Mouse (Mus musculus): ENCODE data around the gene Tspo. TPM values are rescaled to one million over a fixed set of nuclear protein-coding genes. Genes with fewer than 3 reads are reported as not detected.
A peak's percentile ranks its signal among the peaks of the same experiment; 100 is the strongest.

Tspo gene
- polyA plus RNA-seq, 1 experiment from 2014 or later, result 149 TPM

DNA sequence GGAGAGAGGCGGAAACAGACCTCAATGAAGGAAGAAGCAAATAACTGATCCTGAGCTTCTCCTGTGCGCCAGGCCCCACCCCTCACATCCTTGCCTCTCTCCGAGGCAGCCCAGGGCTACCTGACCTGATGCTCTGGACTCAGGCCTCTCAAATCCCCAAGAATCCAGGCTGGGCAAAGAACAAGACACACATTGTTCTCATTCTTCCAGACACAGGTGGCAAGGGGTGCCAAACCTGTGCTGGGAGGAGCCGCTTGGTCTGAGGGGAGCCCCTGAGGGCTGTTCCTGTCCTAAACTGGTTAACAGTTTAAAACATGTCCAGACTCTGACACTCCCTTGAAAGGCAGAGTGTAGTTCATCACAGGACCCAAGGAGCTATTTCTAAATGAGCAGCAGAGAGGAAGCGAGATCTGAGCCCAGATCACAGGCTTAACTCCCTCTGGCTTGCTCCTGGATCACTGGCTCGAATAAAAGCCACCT is 21.4 kb downstream of the Tspo start:
- 85% methylated on average over 6 of the region's 6 CpGs for WGBS
- peaks cover 46% of the 10 kb centered on the region for H3K36me3 ChIP-seq

DNA sequence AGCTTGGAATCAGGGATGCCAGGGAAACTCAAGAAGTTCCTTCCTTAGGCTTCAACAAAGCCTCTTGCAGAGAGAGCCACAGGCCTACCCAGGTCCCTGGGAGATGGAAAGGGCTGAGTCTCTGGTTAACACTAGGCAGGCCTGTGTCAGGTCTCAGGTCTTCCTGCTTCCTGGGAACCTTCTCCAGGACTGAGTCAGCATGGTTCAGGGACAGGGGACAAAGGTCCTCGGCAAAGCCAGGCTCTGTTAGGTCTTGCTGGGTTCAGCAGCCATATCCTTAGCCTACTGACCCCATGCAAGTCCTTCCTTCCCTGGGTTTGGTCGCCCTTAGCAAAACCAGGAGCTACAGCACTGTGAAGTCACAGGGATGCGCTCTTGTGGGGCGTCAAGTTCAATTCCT is 27.4 kb downstream of the Tspo start:
- Histone ChIP-seq H3K9me3 (replicated peaks) (no peaks in the 10 kb centered on the region), H3K4me3 (no peak overlapping the region), H3K27ac (no peak overlapping the region), H3K27me3 (no peaks in the 10 kb centered on the region), H3K4me1 (replicated peaks) (peaks cover 21% of the 10 kb centered on the region), H3K9ac (no peak overlapping the region), H3K4me2 (no peak overlapping the region), H3K36me3 (peaks cover 18% of the 10 kb centered on the region)
- 84% methylated on average over 4 of the region's 4 CpGs for WGBS
- no peak for ATAC-seq (replicated peaks; ENCODE audit: insufficient number of reproducible peaks, insufficient read depth, low FRiP score, low read depth)

More for the DNA sequence above, 21.4 kb downstream of the Tspo start:
- Histone ChIP-seq H3K9me3 (replicated peaks) (no peaks in the 10 kb centered on the region), H3K27ac (no peak overlapping the region), H3K27me3 (no peaks in the 10 kb centered on the region), H3K4me2 (no peak overlapping the region), H3K9ac (no peak overlapping the region), H3K4me1 (replicated peaks) (no peaks in the 10 kb centered on the region), H3K4me3 (no peak overlapping the region)
- ATAC-seq (replicated peaks; ENCODE audit: insufficient number of reproducible peaks, insufficient read depth, low FRiP score, low read depth), result no peak

DNA sequence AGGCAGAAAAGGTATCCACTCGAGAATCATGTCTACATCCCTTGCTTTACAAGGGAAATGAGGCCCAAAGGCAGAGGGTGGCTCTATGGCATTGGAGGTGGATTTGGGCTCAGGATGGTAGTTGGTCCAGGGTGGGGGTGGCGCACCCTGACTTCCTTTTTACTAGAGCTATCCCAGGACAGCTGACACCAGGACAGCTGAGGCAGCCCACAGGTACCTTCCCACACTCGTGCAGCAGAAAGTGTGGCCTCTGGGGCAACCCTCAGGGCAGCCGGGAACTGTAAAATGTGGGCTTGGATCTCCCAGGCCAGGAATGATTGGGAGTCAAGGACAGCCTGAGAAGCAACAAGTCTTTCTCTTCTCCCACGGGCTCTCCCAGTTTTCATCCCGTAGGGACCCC is 28.4 kb downstream of the Tspo start:
- WGBS, result 74% methylated on average over 6 of the region's 6 CpGs
- Histone ChIP-seq H3K9ac (no peak overlapping the region), H3K4me2 (no peak overlapping the region), H3K27ac (no peak overlapping the region), H3K4me1 (replicated peaks) (peaks cover 21% of the 10 kb centered on the region), H3K9me3 (replicated peaks) (no peaks in the 10 kb centered on the region), H3K27me3 (no peaks in the 10 kb centered on the region), H3K36me3 (peaks cover 9% of the 10 kb centered on the region), H3K4me3 (no peak overlapping the region)
- ATAC-seq (replicated peaks; ENCODE audit: insufficient number of reproducible peaks, insufficient read depth, low FRiP score, low read depth), result no peak

DNA sequence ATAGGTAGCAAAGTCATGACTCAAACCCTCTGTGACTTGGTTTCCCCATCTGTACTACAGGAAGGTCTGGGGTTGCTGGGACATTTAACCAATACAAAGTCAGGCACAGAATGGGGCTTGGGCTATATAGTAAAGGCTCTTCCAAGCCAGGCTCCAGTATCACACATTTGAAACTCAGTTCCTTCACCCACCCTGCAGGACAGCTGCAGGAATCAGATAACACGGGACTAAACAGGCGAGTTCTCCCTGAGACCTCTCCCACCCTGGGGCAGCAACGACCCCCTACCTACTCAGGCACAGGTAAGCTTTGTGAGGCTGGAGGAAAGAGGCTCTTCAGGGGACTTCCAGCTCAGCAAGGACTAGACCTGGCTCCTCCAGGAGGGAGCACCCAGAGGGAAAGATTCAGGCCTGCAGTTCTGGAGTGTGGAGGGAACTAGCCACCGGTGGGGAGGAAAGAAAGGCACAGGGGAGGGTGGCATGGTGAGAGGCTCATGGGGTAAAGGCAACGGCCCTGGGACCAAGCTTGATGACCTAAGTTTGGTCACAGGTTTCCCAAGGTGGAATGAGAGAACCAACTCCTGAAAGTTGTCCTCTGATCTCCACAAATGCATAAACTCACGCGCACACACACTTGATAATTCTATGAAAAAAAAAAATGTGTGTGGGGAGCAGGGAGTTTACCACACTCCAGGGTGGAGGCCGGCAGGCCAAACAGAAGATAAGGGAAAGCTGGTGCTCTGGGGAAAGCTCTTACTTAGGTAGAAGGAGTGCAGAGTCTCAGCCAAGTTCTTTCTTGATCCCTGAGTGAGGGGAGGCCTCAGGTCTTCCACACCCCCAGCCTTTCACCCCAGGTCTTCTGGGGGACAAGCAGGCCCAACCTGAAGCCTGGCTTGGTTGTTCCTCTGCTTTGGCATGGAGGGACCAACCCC is 29.1 kb downstream of the Tspo start:
- Histone ChIP-seq H3K27me3 (no peaks in the 10 kb centered on the region), H3K27ac (no peak overlapping the region), H3K4me3 (no peak overlapping the region), H3K4me2 (peak overlapping the region; percentile 73; the same call in 1 of the 2 replicates), H3K9me3 (replicated peaks) (no peaks in the 10 kb centered on the region), H3K4me1 (replicated peaks) (peaks cover 21% of the 10 kb centered on the region), H3K36me3 (0 out of 2 replicates have a peak, but pooled peaks cover 1% of the 10 kb centered on the region), H3K9ac (no peak overlapping the region)
- WGBS, result 53% methylated on average over 8 of the region's 8 CpGs
- ATAC-seq (replicated peaks; ENCODE audit: insufficient number of reproducible peaks, insufficient read depth, low FRiP score, low read depth), result no peak

DNA sequence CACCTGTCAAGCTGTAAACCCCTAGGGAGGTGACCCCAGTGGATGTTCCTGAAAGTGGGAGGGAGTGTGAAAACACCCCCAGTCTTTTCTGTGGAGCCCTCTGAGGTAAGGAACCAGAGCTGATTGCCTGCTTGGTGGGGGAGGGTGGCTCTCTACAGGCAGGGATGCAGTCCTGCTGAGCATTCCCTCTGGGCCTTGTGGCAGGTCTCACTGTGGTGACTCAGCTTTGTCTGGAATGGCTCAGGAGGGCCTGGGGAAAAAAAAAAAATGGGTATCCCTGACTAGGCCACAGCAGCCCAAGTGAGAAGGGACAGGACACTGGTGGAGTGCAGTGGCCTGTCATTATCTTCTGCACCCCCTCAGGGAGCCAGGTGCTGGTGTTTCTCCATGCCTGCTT is 29.8 kb downstream of the Tspo start:
- no peak overlapping the region for H3K9ac ChIP-seq
- H3K27me3 ChIP-seq, result no peaks in the 10 kb centered on the region
- peak overlapping the region; percentile 73 for H3K4me2 ChIP-seq
- H3K4me1 ChIP-seq (replicated peaks), result peaks cover 21% of the 10 kb centered on the region
- no peaks in the 10 kb centered on the region for H3K36me3 ChIP-seq
- H3K27ac ChIP-seq, result no peak overlapping the region
- 0 out of 2 replicates have a peak, but pooled peaks have one; percentile 16 for ATAC-seq (replicated peaks; ENCODE audit: insufficient number of reproducible peaks, insufficient read depth, low FRiP score, low read depth)
- H3K9me3 ChIP-seq (replicated peaks), result no peaks in the 10 kb centered on the region
- H3K4me3 ChIP-seq, result peak overlapping the region; percentile 87; the same call in 1 of the 2 replicates

DNA sequence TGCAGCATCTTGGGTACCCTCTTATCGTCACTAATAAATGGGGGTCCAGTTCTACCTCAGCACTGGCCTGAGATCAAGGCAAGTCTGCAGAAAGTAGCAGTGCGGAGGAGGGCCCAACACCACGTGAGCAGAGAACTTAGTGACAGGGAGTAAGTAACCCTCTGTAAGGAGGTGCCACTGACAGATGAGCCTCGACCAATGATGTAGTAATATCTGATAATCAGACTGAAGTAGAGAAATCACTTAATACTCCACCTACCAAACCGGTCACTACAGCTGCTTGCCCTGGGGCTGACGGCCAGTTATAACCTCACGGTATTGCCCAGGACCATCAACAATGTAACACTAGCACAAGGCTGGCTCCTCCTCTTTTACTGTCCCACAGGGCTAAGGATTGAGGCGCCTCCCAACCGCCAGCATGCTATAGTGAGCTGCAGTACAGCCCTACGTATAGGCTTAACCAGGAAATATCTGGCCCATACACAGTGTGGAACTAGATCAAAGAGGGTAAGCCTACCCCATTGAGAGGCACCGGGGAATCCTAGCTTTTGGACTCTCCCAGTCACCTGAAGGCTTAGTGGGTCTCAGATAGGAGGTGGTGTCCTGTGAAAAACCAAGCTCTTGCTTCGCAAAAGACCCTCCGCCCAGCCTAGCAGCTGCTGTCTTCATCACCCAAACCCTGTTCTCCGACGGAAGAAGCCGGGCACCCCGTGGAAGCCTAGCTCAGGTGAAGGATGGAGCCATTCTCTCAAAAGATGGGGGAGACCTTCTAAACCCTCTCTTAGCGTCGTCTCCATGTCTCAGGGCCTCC is 30.5 kb downstream of the Tspo start:
- H3K27me3 ChIP-seq, result no peaks in the 10 kb centered on the region
- peak; percentile 12 for ATAC-seq (replicated peaks; ENCODE audit: insufficient number of reproducible peaks, insufficient read depth, low FRiP score, low read depth)
- H3K9ac ChIP-seq, result peak overlapping the region; percentile 78
- H3K9me3 ChIP-seq (replicated peaks), result no peaks in the 10 kb centered on the region
- peaks cover 21% of the 10 kb centered on the region for H3K4me1 ChIP-seq (replicated peaks)
- WGBS, result 11% methylated on average over 19 of the region's 19 CpGs
- no peaks in the 10 kb centered on the region for H3K36me3 ChIP-seq
- H3K4me3 ChIP-seq, result peak overlapping the region; percentile 87
- H3K27ac ChIP-seq, result no peak overlapping the region
- peak overlapping the region; percentile 73 for H3K4me2 ChIP-seq

DNA sequence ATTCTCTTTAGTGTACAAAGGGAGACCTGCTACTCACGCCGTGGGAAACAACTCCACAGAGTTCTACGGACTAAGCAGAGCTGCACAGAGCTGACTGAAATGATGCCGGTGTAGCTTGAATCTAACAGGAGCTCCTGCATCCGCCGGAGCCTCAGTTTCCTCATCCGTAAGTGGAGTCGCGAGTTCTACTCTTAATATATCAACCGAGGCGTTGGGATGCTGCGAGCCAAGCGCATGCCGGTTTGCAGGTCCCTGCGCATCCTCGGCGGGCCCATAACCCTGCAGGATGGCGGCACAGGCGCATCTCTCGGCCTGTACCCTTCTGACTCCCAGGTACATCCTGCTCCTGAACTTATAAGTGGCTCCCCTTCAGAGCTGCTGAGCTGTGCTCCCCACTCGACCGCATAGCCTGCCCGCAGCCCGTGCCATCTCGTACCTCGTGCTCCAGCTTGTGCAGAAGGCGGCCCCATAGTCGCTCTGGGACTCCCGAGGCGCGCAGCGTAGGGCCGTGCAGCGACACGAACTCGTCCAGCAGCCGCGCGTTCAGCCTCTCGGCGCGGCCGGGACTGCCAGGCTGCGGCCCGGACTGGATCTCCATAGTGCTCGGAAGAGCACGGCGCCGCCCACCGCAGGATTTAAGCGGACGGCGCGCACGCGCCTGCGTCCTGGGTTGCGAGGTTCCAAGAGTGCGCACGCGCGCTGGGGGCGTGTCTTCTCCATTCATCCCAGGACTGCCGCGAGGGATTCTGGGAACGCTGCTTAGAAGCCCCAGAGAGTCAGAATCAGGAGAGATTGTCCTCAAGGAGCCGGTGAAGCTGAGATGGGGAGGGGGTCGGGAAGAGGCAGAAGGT is 31.3 kb downstream of the Tspo start, which contains the start of gene Ttll12:
Gene Ttll12 (minus strand): TSS at position 645 of the 851 bp plus-strand sequence.
- Histone ChIP-seq H3K36me3 (no peaks in the 10 kb centered on the region), H3K9me3 (replicated peaks) (no peaks in the 10 kb centered on the region), H3K27ac (peak within 1 kb of the TSS; percentile 61; the same call in 1 of the 2 replicates), H3K4me2 (peak within 1 kb of the TSS; percentile 73), H3K4me3 (peak within 1 kb of the TSS; percentile 87), H3K9ac (peak within 1 kb of the TSS; percentile 78), H3K27me3 (no peaks in the 10 kb centered on the region), H3K4me1 (replicated peaks) (peaks cover 21% of the 10 kb centered on the region)
- under 1% methylated on average over 68 of the region's 68 CpGs for WGBS
- peak; percentile 93 for ATAC-seq (replicated peaks; ENCODE audit: insufficient number of reproducible peaks, insufficient read depth, low FRiP score, low read depth)

DNA sequence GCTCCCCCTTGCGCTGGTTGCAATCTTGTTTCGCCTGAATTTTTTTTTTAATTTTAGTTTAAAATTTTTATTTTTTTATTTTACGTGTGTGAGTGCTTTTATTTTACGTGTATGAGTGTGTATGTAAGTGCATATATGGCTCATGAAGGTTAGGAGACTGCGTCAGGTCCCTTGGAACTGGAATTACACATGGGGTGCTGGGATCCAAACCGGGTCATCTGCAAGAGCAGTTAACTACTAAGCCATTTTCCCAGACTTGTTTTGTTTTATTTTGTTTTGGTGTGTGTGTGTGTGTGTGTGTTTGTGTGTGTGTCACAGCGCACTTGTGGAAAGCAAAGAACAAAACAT is 31.9 kb downstream of the Tspo start:
- 33% methylated on average over 7 of the region's 7 CpGs for WGBS
- Histone ChIP-seq H3K27ac (0 out of 2 replicates have a peak overlapping the region, but pooled peaks have one; percentile 18), H3K36me3 (no peaks in the 10 kb centered on the region), H3K9ac (peak overlapping the region; percentile 51), H3K4me2 (peak overlapping the region; percentile 73), H3K9me3 (replicated peaks) (no peaks in the 10 kb centered on the region), H3K4me1 (replicated peaks) (peaks cover 21% of the 10 kb centered on the region), H3K27me3 (no peaks in the 10 kb centered on the region), H3K4me3 (peak overlapping the region; percentile 87)
- no peak for ATAC-seq (replicated peaks; ENCODE audit: insufficient number of reproducible peaks, insufficient read depth, low FRiP score, low read depth)

DNA sequence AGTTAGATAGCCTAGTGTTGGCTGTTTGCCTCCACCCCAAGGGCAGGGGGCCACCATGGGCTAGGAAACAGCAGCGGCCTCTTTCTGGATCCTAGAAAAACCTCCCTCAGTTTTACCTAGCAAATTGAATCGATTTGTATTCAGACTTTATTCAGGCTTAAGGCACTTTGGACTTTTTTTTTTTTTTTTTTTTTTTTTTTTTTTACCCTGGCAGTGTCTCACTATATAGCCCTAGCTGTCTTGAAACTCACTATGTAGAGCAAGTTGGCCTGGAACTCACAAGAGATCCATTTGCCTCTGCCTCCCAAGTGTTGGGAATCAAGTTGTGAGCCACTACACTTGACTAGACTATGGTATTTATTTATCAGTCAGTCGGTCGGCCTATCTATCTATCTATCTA is 33.4 kb downstream of the Tspo start:
- Histone ChIP-seq H3K27ac (no peak overlapping the region), H3K27me3 (no peaks in the 10 kb centered on the region), H3K36me3 (no peaks in the 10 kb centered on the region), H3K4me1 (replicated peaks) (peaks cover 21% of the 10 kb centered on the region), H3K4me2 (no peak overlapping the region), H3K9ac (no peak overlapping the region), H3K9me3 (replicated peaks) (no peaks in the 10 kb centered on the region), H3K4me3 (no peak overlapping the region)
- WGBS, result 85% methylated on average over 4 of the region's 4 CpGs
- ATAC-seq (replicated peaks; ENCODE audit: insufficient number of reproducible peaks, insufficient read depth, low FRiP score, low read depth), result no peak

DNA sequence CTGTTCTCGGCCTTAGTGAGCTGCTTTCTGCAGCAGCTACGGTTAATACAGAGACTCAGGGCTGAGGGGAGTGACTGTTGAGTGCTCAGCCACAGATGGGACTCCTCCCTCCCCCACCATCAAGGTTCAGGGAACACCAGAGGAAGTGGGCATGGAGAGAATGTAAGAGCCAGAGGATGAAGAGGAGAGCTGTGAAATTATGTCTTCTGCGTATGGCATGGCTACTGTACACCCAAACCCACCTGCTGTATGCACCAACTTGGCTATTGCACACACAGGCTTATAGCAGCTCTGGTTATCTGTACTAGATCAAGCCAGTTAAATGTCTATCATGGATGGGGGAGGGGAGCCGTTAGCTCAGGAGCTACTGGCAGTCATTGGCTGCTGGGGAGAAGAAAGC is 37.8 kb downstream of the Tspo start:
- H3K4me1 ChIP-seq (replicated peaks), result peaks cover 3% of the 10 kb centered on the region

More for the DNA sequence above, 37.8 kb downstream of the Tspo start:
- no peak for ATAC-seq (replicated peaks; ENCODE audit: insufficient number of reproducible peaks, insufficient read depth, low FRiP score, low read depth)
- H3K36me3 ChIP-seq, result no peaks in the 10 kb centered on the region
- no peak overlapping the region for H3K27ac ChIP-seq
- no peak overlapping the region for H3K4me3 ChIP-seq
- no peak overlapping the region for H3K4me2 ChIP-seq
- no peaks in the 10 kb centered on the region for H3K9me3 ChIP-seq (replicated peaks)
- WGBS, result 61% methylated on average over 4 of the region's 4 CpGs
- no peak overlapping the region for H3K9ac ChIP-seq
- no peaks in the 10 kb centered on the region for H3K27me3 ChIP-seq
